ENCODE assay signal across 25 mouse cellular contexts in the genomic region with DNA sequence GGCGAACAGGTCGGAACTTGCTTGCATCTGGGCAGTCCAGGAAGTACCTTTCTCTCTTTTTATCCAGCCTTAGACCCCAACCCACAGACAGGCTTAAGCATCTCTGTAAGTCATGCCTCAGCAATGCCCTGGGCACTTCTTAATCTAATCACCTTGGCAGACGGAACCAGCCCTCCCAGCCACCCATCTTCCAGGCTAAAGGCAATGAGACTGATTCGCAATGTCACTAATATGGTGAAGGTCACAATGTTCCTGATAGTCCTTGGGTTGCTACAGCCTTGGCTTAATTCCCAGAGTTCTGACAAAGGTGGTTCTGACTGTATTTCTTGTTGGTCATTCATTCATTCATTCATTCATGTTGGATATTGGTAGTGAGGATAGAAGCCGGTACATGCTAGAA. TPM values are rescaled to one million over a fixed set of nuclear protein-coding genes. Genes with fewer than 3 reads are reported as not detected.
DNase-seq lines count a peak whose midpoint lies in the region; ATAC-seq and TF ChIP-seq lines count a peak whose summit lies in the region.
"Had no signal": no experiment of that assay in that cellular context is flagged by ENCODE, and none has a peak within 500 bp of the region (broad histone marks: within the 10 kb centered on the region; RNA-seq: fewer than 3 reads in every experiment).

No protein-coding gene starts in this region.

- ATAC-seq in kidney, embryonic 16.5 days (ENCODE audit: low FRiP score, low TSS enrichment): no peak
- ATAC-seq: CD4-positive, CD25-positive, alpha-beta regulatory T cell, adult 4 months; forebrain, embryonic 14.5 days; forebrain, postnatal 0 days; hindbrain, embryonic 16.5 days; intestine, embryonic 15.5 days had no signal

- TF ChIP-seq POLR2A in testis, adult 2 months (IDR thresholded peaks at IDR 0.05; ENCODE audit: control insufficient read depth, low read depth, low read length): no peak

- H3K27me3 ChIP-seq in heart, embryonic 10.5 days (ENCODE audit: insufficient read depth, poor library complexity, severe bottlenecking): peaks cover 18% of the 10 kb centered on the region; the same call in 1 of the 2 replicates
- H3K27me3 ChIP-seq in testis, adult 2 months (ENCODE audit: control insufficient read depth, insufficient read depth, low read length): no peaks in the 10 kb centered on the region
- H3K27me3 ChIP-seq in kidney, embryonic 16.5 days (ENCODE audit: insufficient read depth, low read length): no peaks in the 10 kb centered on the region

- H3K36me3 ChIP-seq in heart, embryonic 10.5 days: no peaks in the 10 kb centered on the region
- no peaks in the 10 kb centered on the region for H3K36me3 ChIP-seq in testis, adult 2 months (ENCODE audit: control insufficient read depth, insufficient read depth, low read length)
- no peaks in the 10 kb centered on the region for H3K36me3 ChIP-seq in kidney, embryonic 16.5 days (ENCODE audit: insufficient read depth, low read length)
- H3K36me3 ChIP-seq: embryonic facial prominence, embryonic 12.5 days; embryonic facial prominence, embryonic 15.5 days; hindbrain, embryonic 10.5 days; hindbrain, embryonic 13.5 days; intestine, embryonic 15.5 days had no signal

- H3K9ac ChIP-seq in kidney, embryonic 16.5 days (replicated peaks; ENCODE audit: low read length): no peak overlapping the region
- H3K9ac ChIP-seq: embryonic facial prominence, embryonic 12.5 days; embryonic facial prominence, embryonic 15.5 days; forebrain, postnatal 0 days; hindbrain, embryonic 13.5 days; intestine, embryonic 15.5 days had no signal

- no peaks in the 10 kb centered on the region for H3K9me3 ChIP-seq in heart, embryonic 10.5 days
- no peaks in the 10 kb centered on the region for H3K9me3 ChIP-seq in kidney, embryonic 16.5 days (ENCODE audit: low read length)
- H3K9me3 ChIP-seq: embryonic facial prominence, embryonic 12.5 days; embryonic facial prominence, embryonic 15.5 days; hindbrain, embryonic 10.5 days; hindbrain, embryonic 13.5 days; intestine, embryonic 15.5 days had no signal

- DNase-seq in adrenal gland, adult 8-10 months: peak; percentile 60
- no peak for DNase-seq in adrenal gland, adult 18-20 months (ENCODE audit: low spot score in 2 of 2)
- DNase-seq in heart, embryonic 10.5 days (ENCODE audit: low spot score): no peak
- no peak for DNase-seq in heart, postnatal 10 days
- DNase-seq in testis, postnatal 10 days (ENCODE audit: low spot score): no peak
- DNase-seq: cerebellum, adult 11 months; cerebellum, adult 2 months; cerebellum, adult 9-11 months; cerebellum, postnatal 25 days; forebrain, postnatal 0 days; gastrocnemius, postnatal 25 days; heart, adult 2 months; heart, postnatal 36 days; kidney, adult 11 months had no signal

- H3K4me3 ChIP-seq in heart, embryonic 10.5 days: no peak overlapping the region
- no peak overlapping the region for H3K4me3 ChIP-seq in testis, adult 2 months (ENCODE audit: control insufficient read depth, low read depth, low read length)
- H3K4me3 ChIP-seq in kidney, embryonic 16.5 days (ENCODE audit: low read length): no peak overlapping the region
- H3K4me3 ChIP-seq: embryonic facial prominence, embryonic 12.5 days; embryonic facial prominence, embryonic 15.5 days; heart, adult 2 months; hindbrain, embryonic 10.5 days; hindbrain, embryonic 13.5 days; intestine, embryonic 15.5 days had no signal

- H3K27ac ChIP-seq in heart, embryonic 10.5 days: peak overlapping the region; percentile 60; the same call in 1 of the 2 replicates
- H3K27ac ChIP-seq in testis, adult 2 months (ENCODE audit: control insufficient read depth, insufficient read depth, low read depth, low read length): peak overlapping the region; percentile 25; the same call in 1 of the 2 replicates
- H3K27ac ChIP-seq in kidney, embryonic 16.5 days (ENCODE audit: low read length): no peak overlapping the region
- H3K27ac ChIP-seq: embryonic facial prominence, embryonic 12.5 days; embryonic facial prominence, embryonic 15.5 days; heart, adult 2 months; hindbrain, embryonic 10.5 days; hindbrain, embryonic 13.5 days; intestine, embryonic 15.5 days had no signal

- TF ChIP-seq CTCF in testis, adult 2 months (IDR thresholded peaks at IDR 0.05; ENCODE audit: control insufficient read depth, insufficient read depth, insufficient replicate concordance, low read depth, low read length): no peak

- intact Hi-C loops in heart, postnatal 10 days (cut with DNase I): no loop called here

- 82% methylated on average over 5 of the region's 5 CpGs for WGBS in heart, embryonic 10.5 days
- 92% methylated on average over 5 of the region's 5 CpGs for WGBS in kidney, embryonic 16.5 days

- H3K4me1 ChIP-seq in heart, embryonic 10.5 days: peaks cover 48% of the 10 kb centered on the region
- peaks cover 5% of the 10 kb centered on the region for H3K4me1 ChIP-seq in testis, adult 2 months (ENCODE audit: control insufficient read depth, insufficient read depth, low read length)
- peaks cover 11% of the 10 kb centered on the region for H3K4me1 ChIP-seq in kidney, embryonic 16.5 days (ENCODE audit: insufficient read depth, low read length)
- H3K4me1 ChIP-seq: embryonic facial prominence, embryonic 12.5 days had no signal

- H3K4me2 ChIP-seq in kidney, embryonic 16.5 days (replicated peaks; ENCODE audit: low read depth, low read length): no peak overlapping the region
- H3K4me2 ChIP-seq: embryonic facial prominence, embryonic 12.5 days; embryonic facial prominence, embryonic 15.5 days; heart, embryonic 11.5 days; hindbrain, embryonic 13.5 days; intestine, embryonic 15.5 days had no signal

RNA-seq across cellular contexts. Expression of a gene that starts 5.7 kb away (rescaled TPM):
- 10 to 100 TPM; 21.5 to 72.6 (median 39.6) TPM for total RNA-seq in adrenal gland, adult 8-10 months (2022)
- total RNA-seq in adrenal gland, adult 18-20 months (2021): 10 to 100 TPM; 29.1 to 67.6 TPM
- polyA plus RNA-seq in heart, embryonic 10.5 days (2016; fragmentation: Nextera tagmentation; extraction: Ambion mirVana): 8.2 and 9.4 TPM in 2 replicates
- total RNA-seq in heart, postnatal 10 days (2021): 10 to 100 TPM; 38.5 to 40.4 TPM
- polyA plus RNA-seq in testis, adult 2 months (2012; rRNA removed): 73.3 and 79.5 TPM in 2 replicates
- 6.7 and 7.2 TPM in 2 replicates for polyA plus RNA-seq in kidney, embryonic 16.5 days (2015; fragmentation: Nextera tagmentation; extraction: Ambion mirVana)
